Mouse (Mus musculus): ENCODE data around the gene Grn. TPM values are rescaled to one million over a fixed set of nuclear protein-coding genes. Genes with fewer than 3 reads are reported as not detected.

Grn gene
- total RNA-seq, 1 experiment: 81.5 TPM

GRCm38 (mm10) chr11:102415034-102415802 lies 14.9 kb upstream of the Grn start:
- no peak overlapping the region for H3K4me3 ChIP-seq (ENCODE audit: insufficient read depth in 1 of 2, low read depth in 1 of 2, low read length in 2 of 2, poor library complexity in 1 of 2, severe bottlenecking in 1 of 2)
- no peak overlapping the region for H3K9ac ChIP-seq (ENCODE audit: insufficient read depth, low read depth, low read length, poor library complexity, severe bottlenecking)
- DNase-seq (ENCODE audit: low read depth, low spot score): no peak
- in situ Hi-C loops (cut with MboI; ENCODE audit: low sequenced_read_pairs in 2 of 2, unreplicated experiment in 2 of 2): no loop called here
- TF ChIP-seq MAFK (IDR thresholded peaks at IDR 0.05; ENCODE audit: insufficient read depth, low read depth, low read length) (no peak), HCFC1 (IDR thresholded peaks at IDR 0.05; ENCODE audit: borderline replicate concordance, insufficient read depth, low read length) (no peak), ZC3H11A (IDR thresholded peaks at IDR 0.05; ENCODE audit: borderline replicate concordance, low read depth, low read length) (no peak), CHD2 (IDR thresholded peaks at IDR 0.05; ENCODE audit: low read depth, low read length) (no peak), ZNF384 (IDR thresholded peaks at IDR 0.05; ENCODE audit: low read depth, low read length) (no peak)
- no peak overlapping the region for H3K27ac ChIP-seq (ENCODE audit: insufficient read depth, low read depth, low read length, poor library complexity, severe bottlenecking)
- peaks cover 0 to 6% of the 10 kb centered on the region in 2 experiments; a peak in 2 of 4 replicates for H3K4me1 ChIP-seq (ENCODE audit: control insufficient read depth in 2 of 2, insufficient read depth in 2 of 2, low read length in 2 of 2, poor library complexity in 1 of 2)
- no peaks in the 10 kb centered on the region for H3K9me3 ChIP-seq (ENCODE audit: control insufficient read depth, insufficient read depth, low read depth, low read length)
- no peaks in the 10 kb centered on the region for H3K36me3 ChIP-seq (ENCODE audit: control insufficient read depth, insufficient read depth, low read length, poor library complexity, severe bottlenecking)

GRCm38 (mm10) chr11:102417160-102417559 lies 13.0 kb upstream of the Grn start:
- H3K4me1 ChIP-seq (ENCODE audit: control insufficient read depth in 2 of 2, insufficient read depth in 2 of 2, low read length in 2 of 2, poor library complexity in 1 of 2): peaks cover 0 to 6% of the 10 kb centered on the region in 2 experiments; a peak in 2 of 4 replicates
- in situ Hi-C loops (cut with MboI; ENCODE audit: low sequenced_read_pairs in 2 of 2, unreplicated experiment in 2 of 2): no loop called here
- TF ChIP-seq CHD2 (IDR thresholded peaks at IDR 0.05; ENCODE audit: low read depth, low read length): no peak
- TF ChIP-seq ZC3H11A (IDR thresholded peaks at IDR 0.05; ENCODE audit: borderline replicate concordance, low read depth, low read length): no peak
- no peak for TF ChIP-seq ZNF384 (IDR thresholded peaks at IDR 0.05; ENCODE audit: low read depth, low read length)
- TF ChIP-seq HCFC1 (IDR thresholded peaks at IDR 0.05; ENCODE audit: borderline replicate concordance, insufficient read depth, low read length): no peak
- TF ChIP-seq MAFK (IDR thresholded peaks at IDR 0.05; ENCODE audit: insufficient read depth, low read depth, low read length): no peak

GRCm38 (mm10) chr11:102418887-102419286 lies 11.2 kb upstream of the Grn start:
- Histone ChIP-seq H3K9ac (ENCODE audit: insufficient read depth, low read depth, low read length, poor library complexity, severe bottlenecking) (no peak overlapping the region), H3K9me3 (ENCODE audit: control insufficient read depth, insufficient read depth, low read depth, low read length) (no peaks in the 10 kb centered on the region), H3K4me1 (ENCODE audit: control insufficient read depth in 2 of 2, insufficient read depth in 2 of 2, low read length in 2 of 2, poor library complexity in 1 of 2) (peaks cover 0 to 6% of the 10 kb centered on the region in 2 experiments; a peak in 2 of 4 replicates), H3K4me3 (ENCODE audit: insufficient read depth in 1 of 2, low read depth in 1 of 2, low read length in 2 of 2, poor library complexity in 1 of 2, severe bottlenecking in 1 of 2) (no peak overlapping the region), H3K36me3 (ENCODE audit: control insufficient read depth, insufficient read depth, low read length, poor library complexity, severe bottlenecking) (no peaks in the 10 kb centered on the region), H3K27ac (ENCODE audit: insufficient read depth, low read depth, low read length, poor library complexity, severe bottlenecking) (no peak overlapping the region)
- no peak for TF ChIP-seq ZC3H11A (IDR thresholded peaks at IDR 0.05; ENCODE audit: borderline replicate concordance, low read depth, low read length)
- TF ChIP-seq HCFC1 (IDR thresholded peaks at IDR 0.05; ENCODE audit: borderline replicate concordance, insufficient read depth, low read length): no peak
- TF ChIP-seq ZNF384 (IDR thresholded peaks at IDR 0.05; ENCODE audit: low read depth, low read length): no peak
- TF ChIP-seq MAFK (IDR thresholded peaks at IDR 0.05; ENCODE audit: insufficient read depth, low read depth, low read length): no peak
- no peak for TF ChIP-seq CHD2 (IDR thresholded peaks at IDR 0.05; ENCODE audit: low read depth, low read length)
- in situ Hi-C loops (cut with MboI; ENCODE audit: low sequenced_read_pairs in 2 of 2, unreplicated experiment in 2 of 2): no loop called here
- no peak for DNase-seq (ENCODE audit: low read depth, low spot score)

More at GRCm38 (mm10) chr11:102417160-102417559, 13.0 kb upstream of the Grn start:
- no peak overlapping the region for H3K27ac ChIP-seq (ENCODE audit: insufficient read depth, low read depth, low read length, poor library complexity, severe bottlenecking)
- no peak overlapping the region for H3K4me3 ChIP-seq (ENCODE audit: insufficient read depth in 1 of 2, low read depth in 1 of 2, low read length in 2 of 2, poor library complexity in 1 of 2, severe bottlenecking in 1 of 2)
- no peak overlapping the region for H3K9ac ChIP-seq (ENCODE audit: insufficient read depth, low read depth, low read length, poor library complexity, severe bottlenecking)
- no peaks in the 10 kb centered on the region for H3K9me3 ChIP-seq (ENCODE audit: control insufficient read depth, insufficient read depth, low read depth, low read length)
- no peaks in the 10 kb centered on the region for H3K36me3 ChIP-seq (ENCODE audit: control insufficient read depth, insufficient read depth, low read length, poor library complexity, severe bottlenecking)
- DNase-seq (ENCODE audit: low read depth, low spot score): no peak

GRCm38 (mm10) chr11:102421559-102421958 lies 8.6 kb upstream of the Grn start:
- no peaks in the 10 kb centered on the region for H3K9me3 ChIP-seq (ENCODE audit: control insufficient read depth, insufficient read depth, low read depth, low read length)
- H3K9ac ChIP-seq (ENCODE audit: insufficient read depth, low read depth, low read length, poor library complexity, severe bottlenecking): no peak overlapping the region
- H3K4me1 ChIP-seq (ENCODE audit: control insufficient read depth in 2 of 2, insufficient read depth in 2 of 2, low read length in 2 of 2, poor library complexity in 1 of 2): no peaks in the 10 kb centered on the region
- no peak overlapping the region for H3K4me3 ChIP-seq (ENCODE audit: insufficient read depth in 1 of 2, low read depth in 1 of 2, low read length in 2 of 2, poor library complexity in 1 of 2, severe bottlenecking in 1 of 2)
- no peaks in the 10 kb centered on the region for H3K36me3 ChIP-seq (ENCODE audit: control insufficient read depth, insufficient read depth, low read length, poor library complexity, severe bottlenecking)
- H3K27ac ChIP-seq (ENCODE audit: insufficient read depth, low read depth, low read length, poor library complexity, severe bottlenecking): no peak overlapping the region
- DNase-seq (ENCODE audit: low read depth, low spot score): no peak
- in situ Hi-C loops (cut with MboI; ENCODE audit: low sequenced_read_pairs in 2 of 2, unreplicated experiment in 2 of 2): no loop called here
- no peak for TF ChIP-seq HCFC1 (IDR thresholded peaks at IDR 0.05; ENCODE audit: borderline replicate concordance, insufficient read depth, low read length)
